Mouse (Mus musculus) adrenal gland, postnatal 10 days (tissue): ENCODE measurements around the gene Zfp839. TPM values are rescaled to one million over a fixed set of nuclear protein-coding genes. Genes with fewer than 3 reads are reported as not detected.

ENCODE experiments used
- DNase-seq: peaks from one replicate; pipeline ENCODE4 v3.0.0; 2021; ENCODE audit warnings: mixed read lengths
- long read RNA-seq, 2 experiments: library from polyadenylated mRNA; stranded (forward); transcript quantifications; one replicate each; pipeline ENCODE4 v2.0.0; 2021
- total RNA-seq, 2 experiments: library from RNA; stranded (reverse); gene quantifications; 2 replicates each; pipeline ENCODE4 v1.2.3; 2021

The Zfp839 gene
- total RNA-seq = 10 to 100 TPM; 11.4 to 15.4 TPM
- long read RNA-seq, experiment 1, transcript Zfp839-201 (8 exons, 3,723 nt) = major isoform, 5 of 17 reads
- long read RNA-seq, experiment 1, partial matches to known transcripts = 3 of 17 reads
- long read RNA-seq, experiment 1, other reads (novel, unspliced or antisense) = 6 of 17 reads
- long read RNA-seq, experiment 2, partial matches to known transcripts = 0 of 15 reads
- long read RNA-seq, experiment 2, other reads (novel, unspliced or antisense) = 11 of 15 reads

- DNase-seq = peak; percentile 93
These were observed at the start of gene Zfp839 for GRCm38 (mm10) chr12:110850010-110850928. Gene Zfp839, plus strand, starts transcription at chr12:110850253.

- DNase-seq = no peak
These were observed 48.1 kb upstream of the Zfp839 start for GRCm38 (mm10) chr12:110801876-110802464.

- DNase-seq = no peak
These were observed 47.3 kb upstream of the Zfp839 start for GRCm38 (mm10) chr12:110802674-110803297.

GRCm38 (mm10) chr12:110804261-110804660, 45.8 kb upstream of the Zfp839 start:
- DNase-seq = peak; percentile 74

- peak; percentile 72 for DNase-seq
These were observed 43.6 kb upstream of the Zfp839 start for GRCm38 (mm10) chr12:110806301-110806970.

- DNase-seq = no peak
These were observed 41.6 kb upstream of the Zfp839 start for GRCm38 (mm10) chr12:110808430-110808829.

GRCm38 (mm10) chr12:110808848-110809247, 41.2 kb upstream of the Zfp839 start:
- DNase-seq = no peak

GRCm38 (mm10) chr12:110813132-110813531, 36.9 kb upstream of the Zfp839 start:
- DNase-seq = no peak

GRCm38 (mm10) chr12:110813624-110814023, 36.4 kb upstream of the Zfp839 start:
- DNase-seq = no peak

- DNase-seq = no peak
These were observed 35.1 kb upstream of the Zfp839 start for GRCm38 (mm10) chr12:110814924-110815323.

- no peak for DNase-seq
These were observed 33.2 kb upstream of the Zfp839 start for GRCm38 (mm10) chr12:110816833-110817232.

- no peak for DNase-seq
These were observed 30.7 kb upstream of the Zfp839 start for GRCm38 (mm10) chr12:110819367-110819766.

GRCm38 (mm10) chr12:110821787-110822186, 28.3 kb upstream of the Zfp839 start:
- no peak for DNase-seq

- no peak for DNase-seq
These were observed 27.7 kb upstream of the Zfp839 start for GRCm38 (mm10) chr12:110822366-110822765.

- no peak for DNase-seq
These were observed 21.1 kb upstream of the Zfp839 start for GRCm38 (mm10) chr12:110828908-110829307.

GRCm38 (mm10) chr12:110830293-110831024, 19.6 kb upstream of the Zfp839 start:
- DNase-seq = no peak

- DNase-seq = no peak
These were observed 14.9 kb upstream of the Zfp839 start for GRCm38 (mm10) chr12:110835182-110835581.

GRCm38 (mm10) chr12:110836729-110837128, 13.3 kb upstream of the Zfp839 start:
- DNase-seq = no peak

- DNase-seq = no peak
These were observed 12.7 kb upstream of the Zfp839 start for GRCm38 (mm10) chr12:110837192-110837841.

- no peak for DNase-seq
These were observed 12.2 kb upstream of the Zfp839 start for GRCm38 (mm10) chr12:110837850-110838249.
